In genomic region chr3:37610670-37611069, GRCm38 (mm10) we compare ENCODE assay signal across 17 mouse cellular contexts.
"Had no signal": no experiment of that assay in that cellular context is flagged by ENCODE, and none has a peak within 500 bp of the region (broad histone marks: within the 10 kb centered on the region; RNA-seq: fewer than 3 reads in every experiment).

No protein-coding gene starts in this region.

- H3K36me3 ChIP-seq: midbrain, embryonic 13.5 days; midbrain, embryonic 15.5 days; neural tube, embryonic 13.5 days; neural tube, embryonic 15.5 days had no signal

- H3K4me2 ChIP-seq: lung, embryonic 14.5 days; midbrain, embryonic 11.5 days; midbrain, embryonic 13.5 days; midbrain, embryonic 15.5 days; neural tube, embryonic 13.5 days; neural tube, embryonic 15.5 days had no signal

- DNase-seq: lung, adult 18-20 months; lung, embryonic 14.5 days; lung, postnatal 10 days; lung, postnatal 4 days; retina, postnatal 1 day; right cerebral cortex, adult 18-20 months; right cerebral cortex, postnatal 25 days; right cerebral cortex, postnatal 4 days; spleen, adult 18-20 months; thymus, adult 18-20 months; thymus, postnatal 14 days; thymus, postnatal 36 days had no signal

- H3K9me3 ChIP-seq: midbrain, embryonic 13.5 days; midbrain, embryonic 15.5 days; neural tube, embryonic 13.5 days; neural tube, embryonic 15.5 days had no signal

- H3K4me1 ChIP-seq: neural tube, embryonic 13.5 days; neural tube, embryonic 15.5 days had no signal

- H3K27ac ChIP-seq: midbrain, embryonic 13.5 days; midbrain, embryonic 15.5 days; neural tube, embryonic 13.5 days; neural tube, embryonic 15.5 days had no signal

- H3K9ac ChIP-seq: lung, embryonic 14.5 days; midbrain, embryonic 13.5 days; midbrain, embryonic 15.5 days; neural tube, embryonic 13.5 days; neural tube, embryonic 15.5 days had no signal

- H3K4me3 ChIP-seq: midbrain, embryonic 13.5 days; midbrain, embryonic 15.5 days; neural tube, embryonic 13.5 days; neural tube, embryonic 15.5 days had no signal

- H3K27me3 ChIP-seq: midbrain, embryonic 15.5 days; neural tube, embryonic 13.5 days; neural tube, embryonic 15.5 days had no signal

- ATAC-seq: midbrain, embryonic 13.5 days; midbrain, embryonic 15.5 days had no signal
